Mouse (Mus musculus): Measurements from ENCODE around the gene Surf1.

The Surf1 gene

GRCm38 (mm10) chr2:26921784-26922183 is 5.5 kb upstream of the Surf1 start:
- no peak for DNase-seq

- DNase-seq = no peak
Measured at GRCm38 (mm10) chr2:26920190-26920855, 4.0 kb upstream of the Surf1 start.

- DNase-seq = no peak
Measured at GRCm38 (mm10) chr2:26919684-26920083, 3.4 kb upstream of the Surf1 start.

GRCm38 (mm10) chr2:26916738-26917137 is 408 bp upstream of the Surf1 start:
- DNase-seq = no peak

- DNase-seq = no peak
Measured at GRCm38 (mm10) chr2:26914148-26914941, 2.0 kb downstream of the Surf1 start.

GRCm38 (mm10) chr2:26913416-26914147 is 2.7 kb downstream of the Surf1 start:
- DNase-seq = no peak

GRCm38 (mm10) chr2:26912253-26912770 is 4.0 kb downstream of the Surf1 start:
- DNase-seq = no peak

GRCm38 (mm10) chr2:26910994-26911765 is 5.2 kb downstream of the Surf1 start:
- DNase-seq = peak; percentile 77

- peak; percentile 100 for DNase-seq
Measured at GRCm38 (mm10) chr2:26910124-26910993, 6.0 kb downstream of the Surf1 start, which contains the start of the genes Med22 and Rpl7a. Gene Med22 (minus strand): TSS chr2:26910677. Gene Rpl7a (plus strand): TSS chr2:26910764.

- no peak for DNase-seq
Measured at GRCm38 (mm10) chr2:26909387-26909784, 6.9 kb downstream of the Surf1 start.

- DNase-seq = no peak
Measured at GRCm38 (mm10) chr2:26908710-26909386, 7.5 kb downstream of the Surf1 start.

- DNase-seq = peak; percentile 76
Measured at GRCm38 (mm10) chr2:26907109-26907508, 9.2 kb downstream of the Surf1 start.

- no peak for DNase-seq
Measured at GRCm38 (mm10) chr2:26906431-26906830, 9.9 kb downstream of the Surf1 start.

- DNase-seq = no peak
Measured at GRCm38 (mm10) chr2:26905936-26906335, 10.4 kb downstream of the Surf1 start.

- DNase-seq = no peak
Measured at GRCm38 (mm10) chr2:26903311-26903710, 13.0 kb downstream of the Surf1 start.

- DNase-seq = peak; percentile 96
Measured at GRCm38 (mm10) chr2:26902467-26903220, 13.7 kb downstream of the Surf1 start, which contains the start of gene Surf6. Gene Surf6 (minus strand): TSS chr2:26902879.

GRCm38 (mm10) chr2:26901834-26902400 is 14.4 kb downstream of the Surf1 start:
- DNase-seq = peak; percentile 6

- DNase-seq = peak; percentile 0
Measured at GRCm38 (mm10) chr2:26900731-26901130, 15.6 kb downstream of the Surf1 start.

- DNase-seq = no peak
Measured at GRCm38 (mm10) chr2:26895898-26896297, 20.4 kb downstream of the Surf1 start.
